Mouse (Mus musculus): ENCODE measurements around the gene Pdzd9.
A peak's percentile ranks its signal among the peaks of the same experiment; 100 is the strongest.
"Not testable (repeated sequence)": the region's sequence is repeated elsewhere in the genome, so short reads cannot be mapped to it uniquely, and the experiment has no call there.

The Pdzd9 gene

DNA sequence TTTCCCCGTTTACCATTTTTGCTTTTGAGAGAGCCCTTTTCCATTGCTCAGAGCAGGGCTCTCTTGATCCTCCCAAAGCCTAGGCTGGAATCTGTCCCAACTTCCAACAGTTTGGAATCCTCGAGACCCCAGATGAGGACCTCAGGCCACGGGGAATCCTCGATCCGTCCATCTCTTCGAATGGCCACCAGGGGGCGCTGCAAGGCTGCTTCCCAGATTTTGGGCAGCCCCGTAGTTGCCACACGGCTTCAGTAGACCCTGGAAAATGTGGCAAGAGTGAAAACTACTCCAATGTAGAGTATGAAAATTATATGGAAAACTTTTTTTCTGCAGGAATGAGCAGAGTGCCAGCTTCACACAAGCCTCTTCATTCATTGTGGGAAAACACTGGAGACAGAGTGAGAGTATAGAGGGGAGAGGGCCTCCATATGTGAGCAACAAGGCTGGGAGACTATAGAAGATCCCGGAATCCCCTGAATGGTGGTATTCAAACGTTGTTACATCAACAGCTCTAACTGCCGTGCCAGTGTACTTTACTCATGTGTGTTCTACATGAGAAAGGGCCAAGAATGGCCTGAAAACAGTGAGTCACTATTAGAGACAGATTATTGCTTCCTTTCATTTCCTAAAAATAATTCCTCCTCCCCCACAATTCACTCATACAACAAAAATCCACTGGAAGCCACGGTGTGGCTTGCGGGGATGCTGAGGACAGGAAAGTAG lies at the start of gene Pdzd9:
Pdzd9 (minus strand) TSS at position 191 of the 723 bp plus-strand sequence.
- peak; percentile 71 for DNase-seq (ENCODE audit: low spot score)

- no peak for DNase-seq (ENCODE audit: low spot score)
These were observed 47.1 kb upstream of the Pdzd9 start for GRCm38 (mm10) chr7:120717261-120717660.

- DNase-seq (ENCODE audit: low spot score), result not testable (repeated sequence)
These were observed 43.8 kb upstream of the Pdzd9 start for GRCm38 (mm10) chr7:120713951-120714350.

DNA sequence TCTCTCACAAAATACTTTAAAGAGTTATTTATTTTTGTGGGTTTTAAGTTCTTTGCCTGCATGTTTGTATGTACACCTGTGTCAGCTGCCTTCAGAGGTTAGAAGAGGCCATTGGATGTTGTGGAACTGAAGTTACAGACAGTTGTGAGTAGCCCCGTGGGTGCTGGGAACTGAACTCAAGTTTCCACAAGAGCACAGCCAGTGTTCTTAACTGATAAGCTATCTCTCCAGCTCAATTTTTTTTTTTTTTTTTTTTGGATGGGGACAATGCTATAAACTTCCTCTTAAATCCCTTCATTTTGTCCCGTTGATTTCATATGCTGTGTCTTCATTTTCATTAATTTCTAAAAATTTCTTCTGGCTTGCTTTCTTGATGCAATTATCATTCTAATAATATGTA lies 43.1 kb upstream of the Pdzd9 start:
- no peak for DNase-seq (ENCODE audit: low spot score)

DNA sequence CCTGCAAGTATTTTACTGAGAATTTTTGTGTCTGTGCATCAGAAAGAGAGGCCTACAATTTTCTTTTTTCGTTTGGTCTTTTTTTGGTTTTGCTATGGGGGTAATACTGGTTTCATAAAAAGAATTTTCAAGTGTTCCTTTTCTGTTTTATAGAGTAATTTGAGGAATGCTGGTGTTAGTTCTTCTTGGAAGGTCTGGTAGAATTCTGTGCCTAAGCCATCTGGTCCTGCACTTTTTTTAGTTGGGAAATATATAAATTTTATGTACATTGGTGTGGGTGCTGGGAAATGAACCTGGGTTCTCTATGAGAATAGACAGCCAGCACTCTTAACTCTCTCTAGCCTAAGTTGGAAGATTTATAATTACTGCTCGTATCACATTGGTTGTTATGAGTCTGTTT lies 41.9 kb upstream of the Pdzd9 start:
- DNase-seq (ENCODE audit: low spot score), result no peak

- DNase-seq (ENCODE audit: low spot score), result no peak
These were observed 33.7 kb upstream of the Pdzd9 start for GRCm38 (mm10) chr7:120703888-120704287.

GRCm38 (mm10) chr7:120699586-120699985 lies 29.4 kb upstream of the Pdzd9 start:
- DNase-seq (ENCODE audit: low spot score), result no peak

DNA sequence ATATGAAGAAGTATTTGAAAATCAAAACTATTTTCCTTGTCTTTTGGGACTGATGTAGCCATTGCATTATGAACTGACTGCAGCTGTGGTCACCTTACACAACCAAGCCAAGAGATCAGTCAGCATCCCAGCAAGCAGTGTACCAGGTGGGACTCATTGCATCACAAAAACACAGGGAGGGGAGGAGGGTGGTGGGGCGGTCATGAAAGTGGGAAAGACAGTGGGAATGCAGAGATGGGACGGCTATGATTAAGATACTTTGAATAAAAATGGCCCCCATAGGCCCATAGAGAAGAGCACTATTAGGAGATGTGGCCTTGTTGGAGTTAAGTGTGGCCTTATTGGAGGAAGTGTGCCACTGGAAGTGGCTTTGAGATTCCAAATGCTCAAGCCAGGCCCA lies 26.2 kb upstream of the Pdzd9 start:
- no peak for DNase-seq (ENCODE audit: low spot score)

- DNase-seq (ENCODE audit: low spot score), result no peak
These were observed 25.5 kb upstream of the Pdzd9 start for GRCm38 (mm10) chr7:120695641-120696040.

GRCm38 (mm10) chr7:120695196-120695595 lies 25.1 kb upstream of the Pdzd9 start:
- no peak for DNase-seq (ENCODE audit: low spot score)

DNA sequence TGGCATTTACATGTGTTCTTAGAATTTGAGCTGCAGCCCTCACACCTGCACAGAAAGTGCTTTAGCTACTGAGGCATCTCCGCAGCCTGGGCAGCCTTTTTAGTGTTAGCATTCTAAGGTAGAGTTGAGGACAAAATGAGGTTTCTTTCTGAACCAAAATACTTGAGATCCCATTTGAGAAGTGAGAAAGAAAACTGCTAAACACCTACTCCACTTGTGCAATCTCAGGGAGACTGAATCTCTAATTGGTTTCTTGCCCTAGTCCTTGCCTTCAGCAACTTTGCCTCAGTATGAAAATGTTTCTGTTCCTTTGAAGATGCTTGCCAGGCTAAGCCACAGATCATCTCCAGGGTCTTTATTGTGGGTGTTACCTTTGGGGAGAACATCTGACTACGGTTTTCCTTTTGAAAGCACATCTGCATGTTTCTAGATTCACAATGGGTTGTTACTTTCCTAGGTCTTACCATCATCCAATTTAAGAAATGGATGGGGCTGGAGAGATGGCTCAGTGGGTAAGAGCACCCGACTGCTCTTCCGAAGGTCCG lies 23.8 kb upstream of the Pdzd9 start:
- no peak for DNase-seq (ENCODE audit: low spot score)

DNA sequence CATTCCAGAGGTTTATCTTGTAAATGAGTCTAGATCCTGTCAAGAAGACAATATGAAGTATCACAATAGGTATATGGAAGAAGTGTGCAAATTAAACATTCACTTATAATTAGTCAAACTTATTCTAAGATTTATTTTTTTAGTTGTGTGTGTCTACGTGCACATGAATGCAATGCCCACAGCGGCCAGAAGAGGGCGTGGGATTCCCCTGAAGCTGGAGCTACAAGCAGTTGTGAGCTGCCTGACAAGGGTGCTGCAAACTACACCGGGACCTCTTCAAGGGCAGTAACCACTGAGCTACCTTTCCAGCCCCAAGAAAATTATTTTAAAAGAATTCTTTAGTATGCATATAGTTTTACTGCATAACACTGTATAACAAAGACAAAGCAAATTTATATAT lies 20.5 kb upstream of the Pdzd9 start:
- DNase-seq (ENCODE audit: low spot score), result no peak

GRCm38 (mm10) chr7:120685227-120685626 lies 15.1 kb upstream of the Pdzd9 start:
- no peak for DNase-seq (ENCODE audit: low spot score)

DNA sequence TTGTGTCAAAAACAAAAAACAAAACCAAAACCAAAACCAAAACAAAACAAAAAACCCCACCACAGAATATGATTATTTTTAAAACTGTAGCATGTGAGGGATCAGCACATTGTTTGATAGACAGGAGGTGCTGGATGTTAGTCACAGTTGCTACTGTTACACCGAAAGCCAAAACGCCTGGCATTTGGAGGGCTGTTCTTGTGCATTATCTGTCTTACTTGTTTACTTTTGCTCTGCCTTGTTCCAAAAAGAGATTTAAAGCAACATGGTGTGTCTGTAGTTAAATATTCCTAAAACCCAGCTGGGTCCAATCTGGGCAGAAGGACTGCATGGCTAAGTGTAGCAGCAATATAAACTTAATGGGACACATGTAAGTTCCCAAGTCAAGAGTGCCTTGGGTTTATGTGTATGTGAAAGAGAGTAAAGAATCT lies 14.6 kb upstream of the Pdzd9 start:
- no peak for DNase-seq (ENCODE audit: low spot score)

GRCm38 (mm10) chr7:120682002-120682401 lies 11.9 kb upstream of the Pdzd9 start:
- no peak for DNase-seq (ENCODE audit: low spot score)

DNA sequence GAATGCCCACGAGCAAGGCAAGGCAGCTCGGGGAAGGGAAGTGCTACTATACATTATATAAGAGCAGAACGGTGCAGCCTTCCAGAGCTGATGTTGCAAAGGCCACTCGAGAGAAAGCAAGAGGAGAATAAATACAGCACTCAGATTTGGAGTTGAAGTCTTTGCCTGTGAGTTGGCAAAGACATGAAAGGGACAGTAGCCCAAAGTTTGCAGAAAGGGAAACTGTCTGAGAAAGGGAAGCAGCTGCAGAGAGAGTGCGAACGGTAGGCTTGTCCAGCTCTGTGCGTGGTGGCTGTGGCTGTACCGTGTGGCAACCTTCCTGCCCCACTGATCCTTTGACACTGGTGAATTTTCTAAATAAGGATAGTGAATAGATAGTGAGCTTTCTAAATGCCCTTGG lies 8.9 kb upstream of the Pdzd9 start:
- DNase-seq (ENCODE audit: low spot score), result no peak

GRCm38 (mm10) chr7:120677764-120678531 lies 7.8 kb upstream of the Pdzd9 start:
- DNase-seq (ENCODE audit: low spot score), result peak; percentile 43

DNA sequence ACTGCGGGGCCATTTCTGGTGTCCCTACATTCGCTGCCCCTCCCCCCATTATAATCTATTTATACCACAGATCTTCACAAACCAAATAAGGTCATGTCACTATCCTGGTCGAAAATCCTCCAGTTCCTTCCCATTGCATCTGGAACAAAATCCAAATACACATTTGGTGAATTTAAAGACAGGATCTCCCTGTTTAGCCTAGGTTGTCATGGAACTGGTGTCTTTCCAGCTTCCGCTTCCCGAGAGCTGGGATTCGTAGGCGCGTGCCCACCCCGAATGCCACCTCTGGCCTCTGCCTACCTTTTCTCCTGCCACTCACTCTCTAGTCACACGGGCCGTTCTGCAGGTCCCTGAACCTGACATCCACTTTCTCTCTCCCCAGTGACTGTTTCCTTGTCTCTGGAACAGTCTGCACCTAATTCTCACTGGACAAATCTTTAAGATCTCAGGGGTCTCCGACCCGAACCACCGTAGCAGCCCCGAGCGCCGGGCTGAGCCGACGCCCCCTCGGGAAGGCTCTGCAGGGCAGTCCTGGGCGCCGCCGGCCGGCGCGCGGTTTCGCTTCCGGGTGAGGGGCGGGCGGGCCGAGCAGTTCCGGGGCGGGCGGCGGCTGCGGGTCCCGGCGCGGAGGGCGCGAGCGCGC lies 7.0 kb upstream of the Pdzd9 start, which contains the start of gene Mosmo:
Mosmo (plus strand) TSS at position 618 of the 643 bp plus-strand sequence.
- DNase-seq (ENCODE audit: low spot score), result peak; percentile 79

GRCm38 (mm10) chr7:120671271-120671670 lies 1.1 kb upstream of the Pdzd9 start:
- DNase-seq (ENCODE audit: low spot score), result no peak

- DNase-seq (ENCODE audit: low spot score), result no peak
These were observed 8.1 kb downstream of the Pdzd9 start for GRCm38 (mm10) chr7:120662079-120662478.

DNA sequence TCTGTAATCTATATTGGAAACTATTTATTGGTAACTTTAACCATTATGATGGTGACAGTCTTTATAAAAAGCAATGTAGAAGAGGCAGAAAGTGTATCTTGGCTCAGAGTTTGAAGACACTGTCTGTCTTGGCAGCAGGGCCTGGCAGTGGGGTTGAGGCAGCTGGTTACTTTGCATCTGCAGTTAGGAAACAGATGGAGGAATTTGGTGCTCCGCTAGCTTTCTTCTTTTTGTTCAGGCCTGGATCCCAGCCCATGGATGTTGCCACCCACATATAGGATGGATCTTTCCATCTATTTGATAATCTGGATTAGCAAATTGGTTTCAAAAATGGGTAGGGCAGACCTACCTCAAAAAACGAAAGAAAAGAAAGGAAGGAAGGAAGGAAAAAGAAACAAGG lies 22.3 kb downstream of the Pdzd9 start:
- no peak for DNase-seq (ENCODE audit: low spot score)

GRCm38 (mm10) chr7:120643217-120643616 lies 26.9 kb downstream of the Pdzd9 start:
- DNase-seq (ENCODE audit: low spot score), result no peak

- DNase-seq (ENCODE audit: low spot score), result no peak
These were observed 34.3 kb downstream of the Pdzd9 start for GRCm38 (mm10) chr7:120635821-120636220.

Measured in ovary, postnatal 36 days (tissue).